Mouse (Mus musculus): ENCODE results near the gene Scamp2. TPM values are rescaled to one million over a fixed set of nuclear protein-coding genes. Genes with fewer than 3 reads are reported as not detected.

The Scamp2 gene
- polyA plus RNA-seq, 1 experiment: 166 TPM

DNA sequence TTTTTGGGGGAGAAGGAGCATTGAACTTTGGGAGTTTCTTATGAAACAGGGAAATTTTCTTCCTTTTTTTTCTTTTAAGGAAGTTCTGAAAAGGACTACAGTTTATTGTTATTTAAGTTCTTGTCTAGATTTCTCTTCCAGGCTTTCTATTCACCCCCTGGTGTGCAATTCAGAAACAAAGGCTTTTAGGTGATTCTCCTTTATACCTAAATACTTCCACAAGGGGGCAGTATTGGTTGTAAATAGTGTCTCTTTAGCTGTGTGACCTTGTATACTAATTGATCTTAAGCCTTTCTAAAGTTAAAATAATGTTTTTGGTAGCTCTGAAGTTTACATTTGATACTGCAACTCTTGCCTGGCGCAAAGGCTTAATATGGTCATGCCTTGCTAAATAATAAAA is 37.0 kb upstream of the Scamp2 start:
- 57% methylated on average over 1 of the region's 1 CpGs for WGBS
- Histone ChIP-seq H3K4me1 (ENCODE audit: control insufficient read depth, insufficient read depth, low read length) (peaks cover 18% of the 10 kb centered on the region), H3K27me3 (replicated peaks; ENCODE audit: control insufficient read depth, insufficient read depth, low read length) (no peaks in the 10 kb centered on the region), H3K36me3 (ENCODE audit: control insufficient read depth, insufficient read depth, low read length) (no peaks in the 10 kb centered on the region), H3K27ac (ENCODE audit: insufficient read depth, low read depth, low read length) (no peak overlapping the region), H3K4me3 (ENCODE audit: insufficient read depth, low read depth, low read length) (no peak overlapping the region)
- TF ChIP-seq CTCF (conservative IDR thresholded peaks at IDR 0.05; ENCODE audit: insufficient read depth, insufficient read length, low read depth, low read length) (0 out of 2 replicates have a peak, but pooled peaks have one; percentile 7), POLR2A (IDR thresholded peaks at IDR 0.05; ENCODE audit: low read depth, low read length) (no peak)
- DNase-seq: peak; percentile 61

DNA sequence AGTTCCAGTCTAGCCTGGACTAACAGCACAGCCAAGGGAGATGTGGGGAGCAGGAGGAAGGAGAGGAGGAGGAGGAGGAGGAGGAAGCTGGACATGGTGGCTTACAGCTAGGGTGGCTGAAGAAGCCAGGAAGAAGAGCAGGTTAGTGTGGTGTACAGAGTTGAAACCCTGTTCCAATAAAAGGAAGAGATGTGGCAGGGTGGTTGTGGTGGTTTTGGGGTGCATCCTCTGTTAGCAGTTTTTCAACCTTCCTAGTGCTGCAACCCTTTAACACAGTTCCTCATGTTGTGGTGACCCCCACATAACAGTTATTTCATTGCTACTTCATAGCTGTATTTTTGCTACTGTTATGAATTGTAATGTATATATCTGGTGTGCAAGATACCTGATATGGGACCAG is 36.3 kb upstream of the Scamp2 start:
- H3K27me3 ChIP-seq (replicated peaks; ENCODE audit: control insufficient read depth, insufficient read depth, low read length): no peaks in the 10 kb centered on the region

DNA sequence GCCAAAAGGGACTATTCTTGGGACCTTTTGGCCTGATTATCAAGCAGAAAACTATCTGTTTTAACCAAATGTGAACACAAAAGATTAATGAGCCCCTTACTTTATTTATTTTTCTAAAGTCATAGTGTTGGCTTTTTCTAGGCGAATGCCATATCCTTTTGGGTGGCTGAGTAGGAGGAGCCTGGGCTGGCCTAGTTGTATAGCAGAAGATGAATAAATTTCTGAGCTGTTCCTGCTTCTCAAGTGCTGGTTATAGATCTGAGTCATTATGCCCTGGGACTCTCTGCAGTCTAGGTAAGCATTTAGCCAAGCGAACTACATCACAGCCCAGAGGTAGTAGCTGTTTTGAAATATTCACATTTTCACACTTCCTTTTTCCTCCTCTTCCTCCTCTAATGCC is 35.2 kb upstream of the Scamp2 start:
- Histone ChIP-seq H3K36me3 (ENCODE audit: control insufficient read depth, insufficient read depth, low read length) (no peaks in the 10 kb centered on the region; the same call in 1 of the 2 replicates), H3K4me1 (ENCODE audit: control insufficient read depth, insufficient read depth, low read length) (peaks cover 16% of the 10 kb centered on the region), H3K4me3 (ENCODE audit: insufficient read depth, low read depth, low read length) (no peak overlapping the region), H3K27ac (ENCODE audit: insufficient read depth, low read depth, low read length) (no peak overlapping the region), H3K27me3 (replicated peaks; ENCODE audit: control insufficient read depth, insufficient read depth, low read length) (no peaks in the 10 kb centered on the region)
- WGBS: 31% methylated on average over 2 of the region's 2 CpGs
- no peak for DNase-seq
- TF ChIP-seq POLR2A (IDR thresholded peaks at IDR 0.05; ENCODE audit: low read depth, low read length) (no peak), CTCF (conservative IDR thresholded peaks at IDR 0.05; ENCODE audit: insufficient read depth, insufficient read length, low read depth, low read length) (no peak)

More for the DNA sequence above, 36.3 kb upstream of the Scamp2 start:
- no peaks in the 10 kb centered on the region; the same call in 1 of the 2 replicates for H3K36me3 ChIP-seq (ENCODE audit: control insufficient read depth, insufficient read depth, low read length)
- no peak for DNase-seq
- H3K4me1 ChIP-seq (ENCODE audit: control insufficient read depth, insufficient read depth, low read length): peaks cover 18% of the 10 kb centered on the region
- TF ChIP-seq POLR2A (IDR thresholded peaks at IDR 0.05; ENCODE audit: low read depth, low read length) (no peak), CTCF (conservative IDR thresholded peaks at IDR 0.05; ENCODE audit: insufficient read depth, insufficient read length, low read depth, low read length) (no peak)
- H3K4me3 ChIP-seq (ENCODE audit: insufficient read depth, low read depth, low read length): no peak overlapping the region
- H3K27ac ChIP-seq (ENCODE audit: insufficient read depth, low read depth, low read length): no peak overlapping the region

DNA sequence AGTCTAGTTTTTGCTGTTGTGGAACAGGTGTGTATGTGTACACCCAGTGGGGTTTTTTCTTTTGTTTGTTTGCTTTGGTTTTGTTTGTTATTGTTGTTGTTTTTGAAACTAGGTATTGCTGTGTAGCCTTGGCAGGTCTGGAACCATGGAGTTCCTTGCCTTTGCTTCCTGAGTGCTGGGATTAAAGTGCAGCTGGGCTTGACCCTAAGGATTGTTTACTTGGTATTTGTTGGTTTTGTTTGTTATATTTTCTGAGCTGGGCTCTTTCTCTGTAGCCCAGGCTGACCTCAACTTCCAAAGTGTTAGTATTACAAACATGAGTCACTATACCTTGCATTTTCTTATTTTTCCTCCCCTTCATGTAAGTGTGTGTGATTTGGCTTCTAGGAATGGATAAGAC is 34.3 kb upstream of the Scamp2 start:
- Histone ChIP-seq H3K4me1 (ENCODE audit: control insufficient read depth, insufficient read depth, low read length) (peaks cover 16% of the 10 kb centered on the region), H3K36me3 (ENCODE audit: control insufficient read depth, insufficient read depth, low read length) (peaks cover 4% of the 10 kb centered on the region), H3K4me3 (ENCODE audit: insufficient read depth, low read depth, low read length) (no peak overlapping the region), H3K27me3 (replicated peaks; ENCODE audit: control insufficient read depth, insufficient read depth, low read length) (no peaks in the 10 kb centered on the region), H3K27ac (ENCODE audit: insufficient read depth, low read depth, low read length) (no peak overlapping the region)
- DNase-seq: no peak
- no peak for TF ChIP-seq CTCF (conservative IDR thresholded peaks at IDR 0.05; ENCODE audit: insufficient read depth, insufficient read length, low read depth, low read length)

DNA sequence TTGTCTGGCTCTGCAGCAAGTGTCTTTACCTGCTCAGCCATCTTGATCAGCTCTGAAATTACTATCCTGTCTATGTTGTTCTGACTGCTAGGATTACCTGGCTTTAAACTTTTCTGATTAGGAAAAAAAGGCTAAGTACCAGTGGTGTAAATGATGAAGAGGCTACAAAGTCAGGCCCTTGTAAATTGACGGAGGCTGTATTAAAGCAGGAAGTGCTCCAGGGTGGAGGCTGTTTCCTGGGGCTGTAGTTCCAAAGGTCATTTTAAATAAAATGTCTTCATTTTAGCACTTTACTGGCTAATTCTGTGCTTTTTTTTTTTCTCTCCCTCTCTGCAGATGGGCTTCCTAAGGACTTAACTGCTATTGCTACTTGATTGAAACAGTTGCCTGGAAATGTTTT is 28.8 kb upstream of the Scamp2 start:
- H3K27ac ChIP-seq (ENCODE audit: insufficient read depth, low read depth, low read length): peak overlapping the region; percentile 45

DNA sequence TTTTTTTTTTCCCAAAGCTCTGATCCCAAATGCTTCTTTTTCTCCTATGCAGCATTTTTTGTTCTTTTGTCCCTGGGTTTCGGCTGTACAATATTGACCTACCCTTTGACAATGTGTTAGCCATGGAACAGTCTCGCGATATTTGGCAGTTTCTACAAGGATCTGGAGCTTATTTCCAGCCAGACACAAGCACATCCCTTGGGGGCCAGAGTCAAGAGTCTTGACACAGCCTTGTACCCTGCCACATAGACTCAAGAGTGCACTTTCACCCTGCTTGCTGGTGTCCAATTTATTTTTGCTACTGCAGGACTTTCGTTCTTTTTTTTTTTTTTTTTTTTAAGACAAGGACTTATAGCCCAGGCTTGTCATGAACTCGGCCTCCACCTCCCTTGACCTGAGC is 24.4 kb upstream of the Scamp2 start:
- Histone ChIP-seq H3K4me3 (ENCODE audit: insufficient read depth, low read depth, low read length) (0 out of 2 replicates have a peak overlapping the region, but pooled peaks have one; percentile 50), H3K27ac (ENCODE audit: insufficient read depth, low read depth, low read length) (no peak overlapping the region), H3K4me1 (ENCODE audit: control insufficient read depth, insufficient read depth, low read length) (peaks cover 11% of the 10 kb centered on the region; the same call in 1 of the 2 replicates), H3K27me3 (replicated peaks; ENCODE audit: control insufficient read depth, insufficient read depth, low read length) (no peaks in the 10 kb centered on the region), H3K36me3 (ENCODE audit: control insufficient read depth, insufficient read depth, low read length) (peaks cover 7% of the 10 kb centered on the region)
- WGBS: 66% methylated on average over 5 of the region's 5 CpGs
- TF ChIP-seq POLR2A (IDR thresholded peaks at IDR 0.05; ENCODE audit: low read depth, low read length) (no peak), CTCF (conservative IDR thresholded peaks at IDR 0.05; ENCODE audit: insufficient read depth, insufficient read length, low read depth, low read length) (no peak)
- DNase-seq: no peak

More for the DNA sequence above, 28.8 kb upstream of the Scamp2 start:
- WGBS: 35% methylated on average over 1 of the region's 1 CpGs
- no peak overlapping the region for H3K4me3 ChIP-seq (ENCODE audit: insufficient read depth, low read depth, low read length)
- TF ChIP-seq CTCF (conservative IDR thresholded peaks at IDR 0.05; ENCODE audit: insufficient read depth, insufficient read length, low read depth, low read length) (no peak), POLR2A (IDR thresholded peaks at IDR 0.05; ENCODE audit: low read depth, low read length) (no peak)
- H3K4me1 ChIP-seq (ENCODE audit: control insufficient read depth, insufficient read depth, low read length): peaks cover 6% of the 10 kb centered on the region; the same call in 1 of the 2 replicates
- DNase-seq: peak; percentile 50
- H3K27me3 ChIP-seq (replicated peaks; ENCODE audit: control insufficient read depth, insufficient read depth, low read length): no peaks in the 10 kb centered on the region
- peaks cover 10% of the 10 kb centered on the region for H3K36me3 ChIP-seq (ENCODE audit: control insufficient read depth, insufficient read depth, low read length)

DNA sequence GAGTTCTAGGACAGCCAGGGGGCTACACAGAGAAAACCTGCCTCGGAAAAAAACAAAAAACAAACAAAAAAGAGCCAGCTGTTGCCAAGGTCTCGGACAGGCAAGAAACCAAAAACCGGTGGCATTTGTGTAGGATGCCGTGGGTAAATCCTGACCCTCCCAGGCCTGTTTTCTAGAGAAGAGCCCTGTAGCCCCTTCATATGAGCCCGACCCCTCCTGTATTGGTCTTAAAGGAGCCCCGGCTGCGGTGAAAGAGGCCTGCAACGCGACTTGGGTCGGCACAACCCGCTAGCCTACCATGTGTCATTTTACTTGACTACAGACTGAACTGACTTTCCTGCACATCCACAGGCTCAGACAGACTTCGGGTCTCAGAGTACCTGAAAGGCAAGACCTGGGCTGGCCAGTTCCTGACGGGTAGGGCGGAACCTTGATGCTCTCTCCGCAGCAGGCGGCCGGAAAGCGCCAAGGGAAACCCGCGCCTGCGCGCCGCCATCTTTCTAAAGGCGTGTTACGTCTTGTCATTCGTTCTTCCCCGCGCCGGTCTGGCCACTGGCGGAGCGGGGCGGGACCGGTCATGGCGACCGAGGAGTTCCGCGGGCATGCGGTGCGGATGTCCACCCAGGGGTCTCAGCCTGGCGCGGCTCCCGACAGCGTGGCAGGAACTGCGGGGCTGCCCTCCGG is 23.6 kb upstream of the Scamp2 start, which contains the start of gene Fam219b:
Gene Fam219b, plus strand, starts transcription at position 485 of the 684 bp plus-strand sequence.
- peak within 1 kb of the TSS; percentile 50 for H3K4me3 ChIP-seq (ENCODE audit: insufficient read depth, low read depth, low read length)
- H3K4me1 ChIP-seq (ENCODE audit: control insufficient read depth, insufficient read depth, low read length): peaks cover 11% of the 10 kb centered on the region; the same call in 1 of the 2 replicates
- H3K27me3 ChIP-seq (replicated peaks; ENCODE audit: control insufficient read depth, insufficient read depth, low read length): no peaks in the 10 kb centered on the region
- DNase-seq: peak; percentile 95
- 1% methylated on average over 45 of the region's 45 CpGs for WGBS
- no peak for TF ChIP-seq POLR2A (IDR thresholded peaks at IDR 0.05; ENCODE audit: low read depth, low read length)
- no peak for TF ChIP-seq CTCF (conservative IDR thresholded peaks at IDR 0.05; ENCODE audit: insufficient read depth, insufficient read length, low read depth, low read length)
- peak within 1 kb of the TSS; percentile 45 for H3K27ac ChIP-seq (ENCODE audit: insufficient read depth, low read depth, low read length)
- H3K36me3 ChIP-seq (ENCODE audit: control insufficient read depth, insufficient read depth, low read length): peaks cover 2% of the 10 kb centered on the region
